Mouse (Mus musculus): ENCODE measurements at regions not wholly inside any gene's neighbourhood (a gene's known extent, or its start where the extent isn't known, plus 50 kb on each side); places are given as distances from the start of the nearest gene placed in this dataset.

- H3K27me3 ChIP-seq (ENCODE audit: control insufficient read depth, insufficient read depth, low read length) = no peaks in the 10 kb centered on the region
- no peak overlapping the region for H3K9ac ChIP-seq (ENCODE audit: low read length)
- ATAC-seq (ENCODE audit: insufficient number of reproducible peaks, insufficient read depth, low FRiP score, low read depth) = no peak
- no peak overlapping the region for H3K4me2 ChIP-seq (ENCODE audit: low read length)
- no peak overlapping the region for H3K27ac ChIP-seq (replicated peaks in 1 of 2; ENCODE audit: control insufficient read depth in 1 of 2, insufficient read depth in 1 of 2, low read depth in 2 of 2, low read length in 2 of 2)
- WGBS = 78% methylated on average over 7 of the region's 7 CpGs
- peaks cover 5% of the 10 kb centered on the region; the same call in 1 of the 2 replicates for H3K9me3 ChIP-seq (ENCODE audit: control insufficient read depth, low read length)
- H3K4me3 ChIP-seq (ENCODE audit: control insufficient read depth in 1 of 2, insufficient read depth in 1 of 2, low read depth in 1 of 2, low read length in 2 of 2) = no peak overlapping the region
- H3K4me1 ChIP-seq (ENCODE audit: control insufficient read depth in 2 of 2, insufficient read depth in 2 of 2, low read length in 2 of 2) = no peaks in the 10 kb centered on the region; a peak in 1 of 4 replicates
- H3K36me3 ChIP-seq (ENCODE audit: control insufficient read depth, insufficient read depth, low read length) = no peaks in the 10 kb centered on the region
Measured at GRCm38 (mm10) chr7:73206922-73207811, 168.1 kb upstream of the Rgma start.

GRCm38 (mm10) chr7:73208479-73208816, 166.9 kb upstream of the Rgma start:
- H3K27ac ChIP-seq (replicated peaks in 1 of 2; ENCODE audit: control insufficient read depth in 1 of 2, insufficient read depth in 1 of 2, low read depth in 2 of 2, low read length in 2 of 2) = no peak overlapping the region
- WGBS = 74% methylated on average over 4 of the region's 4 CpGs
- H3K4me3 ChIP-seq (ENCODE audit: control insufficient read depth in 1 of 2, insufficient read depth in 1 of 2, low read depth in 1 of 2, low read length in 2 of 2) = no peak overlapping the region
- no peak overlapping the region for H3K4me2 ChIP-seq (ENCODE audit: low read length)
- H3K9ac ChIP-seq (ENCODE audit: low read length) = no peak overlapping the region
- no peak for ATAC-seq (ENCODE audit: insufficient number of reproducible peaks, insufficient read depth, low FRiP score, low read depth)
- no peaks in the 10 kb centered on the region for H3K27me3 ChIP-seq (ENCODE audit: control insufficient read depth, insufficient read depth, low read length)
- H3K36me3 ChIP-seq (ENCODE audit: control insufficient read depth, insufficient read depth, low read length) = no peaks in the 10 kb centered on the region
- no peaks in the 10 kb centered on the region; a peak in 1 of 4 replicates for H3K4me1 ChIP-seq (ENCODE audit: control insufficient read depth in 2 of 2, insufficient read depth in 2 of 2, low read length in 2 of 2)
- H3K9me3 ChIP-seq (ENCODE audit: control insufficient read depth, low read length) = peaks cover 5% of the 10 kb centered on the region; the same call in 1 of the 2 replicates

- ATAC-seq (ENCODE audit: insufficient number of reproducible peaks, insufficient read depth, low FRiP score, low read depth) = no peak
- Histone ChIP-seq H3K4me3 (ENCODE audit: control insufficient read depth in 1 of 2, insufficient read depth in 1 of 2, low read depth in 1 of 2, low read length in 2 of 2) (no peak overlapping the region), H3K27ac (replicated peaks in 1 of 2; ENCODE audit: control insufficient read depth in 1 of 2, insufficient read depth in 1 of 2, low read depth in 2 of 2, low read length in 2 of 2) (no peak overlapping the region), H3K36me3 (ENCODE audit: control insufficient read depth, insufficient read depth, low read length) (no peaks in the 10 kb centered on the region), H3K4me2 (ENCODE audit: low read length) (no peak overlapping the region), H3K9me3 (ENCODE audit: control insufficient read depth, low read length) (peaks cover 5% of the 10 kb centered on the region; the same call in 1 of the 2 replicates), H3K9ac (ENCODE audit: low read length) (no peak overlapping the region), H3K4me1 (ENCODE audit: control insufficient read depth in 2 of 2, insufficient read depth in 2 of 2, low read length in 2 of 2) (no peaks in the 10 kb centered on the region; a peak in 1 of 4 replicates), H3K27me3 (ENCODE audit: control insufficient read depth, insufficient read depth, low read length) (no peaks in the 10 kb centered on the region)
- WGBS = 37% methylated on average over 18 of the region's 18 CpGs
Measured at GRCm38 (mm10) chr7:73208817-73209602, 166.3 kb upstream of the Rgma start.

- Histone ChIP-seq H3K4me3 (ENCODE audit: control insufficient read depth in 1 of 2, insufficient read depth in 1 of 2, low read depth in 1 of 2, low read length in 2 of 2) (no peak overlapping the region), H3K9ac (ENCODE audit: low read length) (no peak overlapping the region), H3K4me1 (ENCODE audit: control insufficient read depth in 2 of 2, insufficient read depth in 2 of 2, low read length in 2 of 2) (no peaks in the 10 kb centered on the region; a peak in 1 of 4 replicates), H3K27ac (replicated peaks in 1 of 2; ENCODE audit: control insufficient read depth in 1 of 2, insufficient read depth in 1 of 2, low read depth in 2 of 2, low read length in 2 of 2) (no peak overlapping the region), H3K4me2 (ENCODE audit: low read length) (no peak overlapping the region), H3K9me3 (ENCODE audit: control insufficient read depth, low read length) (no peaks in the 10 kb centered on the region), H3K27me3 (ENCODE audit: control insufficient read depth, insufficient read depth, low read length) (no peaks in the 10 kb centered on the region), H3K36me3 (ENCODE audit: control insufficient read depth, insufficient read depth, low read length) (no peaks in the 10 kb centered on the region)
- ATAC-seq (ENCODE audit: insufficient number of reproducible peaks, insufficient read depth, low FRiP score, low read depth) = no peak
- WGBS = 88% methylated on average over 7 of the region's 7 CpGs
Measured at GRCm38 (mm10) chr7:73210078-73210477, 165.2 kb upstream of the Rgma start.

GRCm38 (mm10) chr7:73222237-73222915, 152.9 kb upstream of the Rgma start:
- Histone ChIP-seq H3K36me3 (ENCODE audit: control insufficient read depth, insufficient read depth, low read length) (no peaks in the 10 kb centered on the region), H3K4me3 (ENCODE audit: control insufficient read depth in 1 of 2, insufficient read depth in 1 of 2, low read depth in 1 of 2, low read length in 2 of 2) (no peak overlapping the region), H3K27ac (replicated peaks in 1 of 2; ENCODE audit: control insufficient read depth in 1 of 2, insufficient read depth in 1 of 2, low read depth in 2 of 2, low read length in 2 of 2) (no peak overlapping the region), H3K4me2 (ENCODE audit: low read length) (no peak overlapping the region), H3K27me3 (ENCODE audit: control insufficient read depth, insufficient read depth, low read length) (peaks cover 3% of the 10 kb centered on the region; the same call in 1 of the 2 replicates), H3K9me3 (ENCODE audit: control insufficient read depth, low read length) (no peaks in the 10 kb centered on the region), H3K9ac (ENCODE audit: low read length) (no peak overlapping the region), H3K4me1 (ENCODE audit: control insufficient read depth in 2 of 2, insufficient read depth in 2 of 2, low read length in 2 of 2) (no peaks in the 10 kb centered on the region)
- WGBS = 23% methylated on average over 4 of the region's 4 CpGs
- ATAC-seq (ENCODE audit: insufficient number of reproducible peaks, insufficient read depth, low FRiP score, low read depth) = no peak

- Histone ChIP-seq H3K9ac (ENCODE audit: low read length) (no peak overlapping the region), H3K27ac (replicated peaks in 1 of 2; ENCODE audit: control insufficient read depth in 1 of 2, insufficient read depth in 1 of 2, low read depth in 2 of 2, low read length in 2 of 2) (no peak overlapping the region), H3K4me1 (ENCODE audit: control insufficient read depth in 2 of 2, insufficient read depth in 2 of 2, low read length in 2 of 2) (no peaks in the 10 kb centered on the region), H3K27me3 (ENCODE audit: control insufficient read depth, insufficient read depth, low read length) (peaks cover 3% of the 10 kb centered on the region; the same call in 1 of the 2 replicates), H3K4me3 (ENCODE audit: control insufficient read depth in 1 of 2, insufficient read depth in 1 of 2, low read depth in 1 of 2, low read length in 2 of 2) (no peak overlapping the region), H3K36me3 (ENCODE audit: control insufficient read depth, insufficient read depth, low read length) (no peaks in the 10 kb centered on the region), H3K4me2 (ENCODE audit: low read length) (no peak overlapping the region), H3K9me3 (ENCODE audit: control insufficient read depth, low read length) (no peaks in the 10 kb centered on the region)
- WGBS = 40% methylated on average over 2 of the region's 2 CpGs
- ATAC-seq (ENCODE audit: insufficient number of reproducible peaks, insufficient read depth, low FRiP score, low read depth) = no peak
Measured at GRCm38 (mm10) chr7:73222929-73223512, 152.3 kb upstream of the Rgma start.

GRCm38 (mm10) chr7:73233539-73234158, 141.7 kb upstream of the Rgma start:
- H3K27ac ChIP-seq (replicated peaks in 1 of 2; ENCODE audit: control insufficient read depth in 1 of 2, insufficient read depth in 1 of 2, low read depth in 2 of 2, low read length in 2 of 2) = no peak overlapping the region
- H3K9me3 ChIP-seq (ENCODE audit: control insufficient read depth, low read length) = no peaks in the 10 kb centered on the region
- ATAC-seq (ENCODE audit: insufficient number of reproducible peaks, insufficient read depth, low FRiP score, low read depth) = no peak
- no peaks in the 10 kb centered on the region for H3K36me3 ChIP-seq (ENCODE audit: control insufficient read depth, insufficient read depth, low read length)
- no peaks in the 10 kb centered on the region for H3K27me3 ChIP-seq (ENCODE audit: control insufficient read depth, insufficient read depth, low read length)
- 92% methylated on average over 8 of the region's 8 CpGs for WGBS
- no peaks in the 10 kb centered on the region; a peak in 1 of 4 replicates for H3K4me1 ChIP-seq (ENCODE audit: control insufficient read depth in 2 of 2, insufficient read depth in 2 of 2, low read length in 2 of 2)
- H3K9ac ChIP-seq (ENCODE audit: low read length) = no peak overlapping the region
- H3K4me3 ChIP-seq (ENCODE audit: control insufficient read depth in 1 of 2, insufficient read depth in 1 of 2, low read depth in 1 of 2, low read length in 2 of 2) = no peak overlapping the region
- no peak overlapping the region for H3K4me2 ChIP-seq (ENCODE audit: low read length)

Data from heart, embryonic 14.5 days (tissue).